Mouse (Mus musculus) 3134 (cell line): ENCODE results near the gene Uhmk1.

Experiments used
- DNase-seq: peaks from one replicate; pipeline ENCODE4 v3.0.0-alpha.2; 2011; ENCODE audit warnings: low spot score; ENCODE audit not compliant: insufficient read length; ENCODE audit errors: extremely low read depth

Gene Uhmk1

GRCm38 (mm10) chr1:170175848-170176247, 39.3 kb downstream of the Uhmk1 start:
- DNase-seq = no peak

DNA sequence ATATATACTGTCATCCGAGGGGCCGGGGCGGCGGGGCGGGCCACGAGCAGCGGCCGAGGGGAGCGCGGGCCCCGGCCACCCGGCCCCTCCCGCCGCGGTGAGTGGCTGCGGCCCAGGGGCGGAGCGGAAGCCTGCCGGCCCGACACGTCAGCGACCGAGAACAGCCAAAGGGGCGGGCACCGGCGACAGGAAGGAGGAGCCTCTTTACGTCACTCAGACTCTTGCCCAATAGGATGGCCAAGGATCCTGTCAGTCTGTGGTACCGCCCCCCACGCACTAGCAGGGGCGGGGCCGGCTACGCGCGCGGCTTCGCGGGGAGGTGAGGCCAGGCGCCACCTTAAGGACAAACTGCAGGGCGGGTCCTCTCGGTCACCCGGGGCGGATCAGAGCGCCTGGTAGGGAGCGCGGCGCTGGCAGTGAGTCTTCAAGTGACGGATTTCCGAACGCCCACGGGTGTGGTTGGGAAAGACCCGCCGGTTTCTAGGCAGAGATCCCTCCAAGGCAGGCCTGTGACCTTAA, 40.3 kb downstream of the Uhmk1 start, which contains the start of gene Uap1:
Gene Uap1, minus strand, starts transcription at position 144 of the 519 bp plus-strand sequence.
- DNase-seq = peak; percentile 99

GRCm38 (mm10) chr1:170173991-170174813, 41.0 kb downstream of the Uhmk1 start:
- DNase-seq = peak; percentile 68

DNA sequence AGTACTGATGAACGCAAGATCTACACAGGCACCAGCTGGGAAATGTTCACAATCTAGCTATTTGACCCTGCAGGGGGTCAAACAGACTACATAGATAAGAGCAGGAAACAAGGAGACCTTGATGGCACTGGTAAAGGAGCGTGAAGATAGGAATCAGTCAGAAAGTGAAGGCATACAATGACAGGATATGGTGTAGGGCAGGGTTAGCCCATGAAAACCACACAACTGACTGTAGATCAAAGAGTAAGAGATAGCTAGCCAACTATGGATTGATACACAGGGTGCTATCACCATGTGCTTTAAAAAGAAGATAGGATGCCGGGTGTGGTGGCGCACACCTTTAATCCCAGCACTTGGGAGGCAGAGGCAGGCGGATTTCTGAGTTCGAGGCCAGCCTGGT, 47.4 kb downstream of the Uhmk1 start:
- DNase-seq = no peak

DNA sequence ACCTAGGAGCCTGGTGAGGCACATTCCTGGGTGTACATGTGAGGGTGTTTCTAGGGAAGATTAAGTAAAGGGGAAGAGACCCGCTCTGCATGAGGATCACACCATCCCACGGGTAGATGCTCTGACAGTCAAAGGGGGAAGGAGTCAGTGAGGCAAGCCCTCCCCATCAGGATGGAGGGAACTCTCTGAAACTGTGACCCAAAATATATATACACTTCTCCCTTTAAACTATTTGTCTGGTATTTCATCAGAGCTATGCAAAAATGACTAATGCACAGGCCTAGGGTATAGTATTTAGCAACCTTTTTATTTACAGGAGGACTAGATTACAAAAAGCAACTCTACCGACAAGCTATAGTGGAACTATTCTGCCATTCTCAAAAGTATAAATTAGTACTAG, 50.3 kb downstream of the Uhmk1 start:
- DNase-seq = no peak

GRCm38 (mm10) chr1:170164053-170164614, 51.1 kb downstream of the Uhmk1 start:
- DNase-seq = no peak

GRCm38 (mm10) chr1:170163398-170163943, 51.7 kb downstream of the Uhmk1 start:
- DNase-seq = no peak

GRCm38 (mm10) chr1:170161852-170162251, 53.3 kb downstream of the Uhmk1 start:
- DNase-seq = no peak

GRCm38 (mm10) chr1:170160397-170160938, 54.7 kb downstream of the Uhmk1 start:
- DNase-seq = no peak

DNA sequence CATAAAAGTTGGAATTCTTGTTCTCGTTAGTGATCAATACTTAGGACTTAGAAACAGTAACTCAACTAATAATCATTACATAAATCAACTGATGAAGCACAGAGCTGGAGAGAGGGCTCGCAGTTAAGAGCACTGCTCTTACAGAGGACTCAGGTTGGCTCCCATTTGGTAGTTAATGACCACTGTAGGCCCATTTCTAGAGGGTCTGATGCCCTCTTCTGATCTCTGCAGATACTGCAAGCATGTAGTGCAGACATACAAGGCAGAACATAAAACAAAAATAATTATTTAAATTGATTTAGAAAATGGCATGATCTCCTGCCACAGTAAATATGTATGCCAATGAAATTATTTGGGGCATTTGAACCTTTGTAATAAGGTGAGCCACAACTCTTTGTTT, 55.5 kb downstream of the Uhmk1 start:
- DNase-seq = no peak

- DNase-seq = no peak
Measured at GRCm38 (mm10) chr1:170155761-170156160, 59.4 kb downstream of the Uhmk1 start.

- no peak for DNase-seq
Measured at GRCm38 (mm10) chr1:170155298-170155697, 59.9 kb downstream of the Uhmk1 start.

DNA sequence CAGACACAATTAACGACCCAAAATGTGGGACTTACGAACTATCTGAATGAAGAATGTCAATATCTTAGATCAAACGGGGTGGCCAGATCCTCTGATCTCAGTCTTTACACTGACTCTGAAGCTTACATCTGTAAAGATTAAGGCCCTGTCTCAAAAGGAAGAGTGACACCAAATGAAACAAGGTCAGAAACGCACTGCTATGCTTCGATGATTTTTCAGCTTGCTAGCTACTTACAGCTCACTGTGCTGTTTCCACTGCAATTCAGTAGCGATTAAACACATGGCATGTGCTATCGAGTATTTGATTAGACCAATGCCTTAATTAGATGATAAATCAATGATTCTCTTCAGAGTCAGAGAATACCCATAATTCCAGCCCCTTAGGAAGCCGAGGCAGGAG, 61.2 kb downstream of the Uhmk1 start:
- no peak for DNase-seq

DNA sequence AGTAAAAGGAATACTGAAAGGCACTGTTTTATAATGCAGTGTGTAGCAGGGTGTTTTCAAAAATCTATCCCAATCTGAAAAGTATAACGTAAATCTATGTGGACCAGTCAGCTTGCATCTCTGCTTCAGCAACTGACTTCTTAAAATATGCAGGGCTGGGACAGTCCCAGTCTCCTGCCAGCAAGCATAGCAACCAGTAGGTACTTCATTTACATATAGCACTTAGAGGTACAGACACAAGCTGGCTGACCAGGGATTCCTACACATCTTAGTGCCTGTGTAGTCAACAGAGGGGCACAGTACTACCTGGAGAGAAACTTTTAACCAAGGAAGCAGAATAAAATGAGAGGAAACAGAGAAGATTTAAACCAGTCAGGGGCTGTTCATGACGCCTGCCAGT, 62.6 kb downstream of the Uhmk1 start:
- DNase-seq = no peak

DNA sequence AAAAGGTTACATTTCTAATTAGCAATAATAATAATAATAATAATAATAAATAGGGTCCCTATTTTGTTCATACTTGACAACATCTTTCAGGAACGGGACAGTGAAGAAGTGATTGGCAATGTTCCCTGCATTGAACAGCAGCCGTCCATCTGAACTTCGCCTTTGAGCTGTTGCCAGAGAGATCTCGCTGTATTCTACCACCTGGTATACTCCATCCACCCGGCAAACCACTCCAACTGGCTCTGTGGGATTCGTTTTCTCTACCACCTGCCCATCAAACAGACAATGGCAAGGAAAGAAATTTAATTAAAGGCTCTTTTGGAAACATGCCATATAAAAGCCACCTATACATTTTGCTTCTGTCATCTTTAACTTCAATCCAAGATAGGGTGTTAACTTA, 64.3 kb downstream of the Uhmk1 start:
- DNase-seq = no peak

GRCm38 (mm10) chr1:170149756-170150155, 65.4 kb downstream of the Uhmk1 start:
- no peak for DNase-seq

DNA sequence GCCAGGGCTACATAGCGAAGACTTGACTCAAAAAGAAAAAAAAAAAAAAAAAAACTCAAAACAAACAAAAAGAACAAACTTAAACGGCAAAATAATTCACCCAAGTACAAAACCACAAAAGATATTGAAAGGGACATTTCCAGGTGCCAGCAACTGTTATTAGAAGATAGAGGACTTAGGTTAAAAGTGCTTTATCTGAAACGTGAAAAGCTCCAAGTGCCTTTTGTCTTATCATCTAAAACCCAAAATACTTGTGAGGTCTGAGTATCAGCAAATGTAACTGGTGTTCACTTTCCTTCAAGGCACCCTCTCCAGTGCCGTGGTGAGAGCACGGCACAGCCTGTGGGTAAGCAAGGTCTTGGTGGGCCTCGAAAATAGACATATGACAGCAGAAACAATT, 66.7 kb downstream of the Uhmk1 start:
- no peak for DNase-seq

- peak; percentile 16 for DNase-seq
Measured at GRCm38 (mm10) chr1:170147651-170148448, 67.3 kb downstream of the Uhmk1 start.

GRCm38 (mm10) chr1:170145606-170146005, 69.6 kb downstream of the Uhmk1 start:
- DNase-seq = peak; percentile 39
